Mouse (Mus musculus) ES-E14 (cell line): ENCODE results near the gene Mast4.

ENCODE experiments used
- HCFC1 ChIP-seq: IDR thresholded peaks from 2 replicates; pipeline ENCODE4 v1.6.1; 2012; ENCODE audit warnings: low read length, inconsistent platforms, borderline replicate concordance; ENCODE audit not compliant: insufficient read depth
- MAFK ChIP-seq: IDR thresholded peaks from 2 replicates; pipeline ENCODE4 v1.6.1; 2014; ENCODE audit warnings: mild to moderate bottlenecking, low read depth, low read length, inconsistent platforms; ENCODE audit not compliant: insufficient read depth

- TF ChIP-seq HCFC1 (no peak), MAFK (peak; percentile 54; the same call in 1 of the 2 replicates)
Measured at GRCm38 (mm10) chr13:102906004-102906660, 428.2 kb downstream of the Mast4 start.
